Mouse (Mus musculus) liver, embryonic 11.5 days (tissue): ENCODE results near the gene Rab3ip. TPM values are rescaled to one million over a fixed set of nuclear protein-coding genes. Genes with fewer than 3 reads are reported as not detected.

Source experiments
- ATAC-seq: fragments of 200-750 bp; cut with Nextera tagmentation; replicated peaks from 2 replicates; pipeline ENCODE4 v1.8.0; 2017; ENCODE audit warnings: moderate number of reproducible peaks, mild to moderate bottlenecking, moderate TSS enrichment, moderate library complexity; ENCODE audit not compliant: low FRiP score
- DNase-seq: peaks from one replicate; pipeline ENCODE4 v3.0.0-alpha.2; 2017; ENCODE audit warnings: low spot score
- H3K27ac ChIP-seq: fragments of 300-500 bp; sonication (generic); 2 replicates; pipeline ENCODE4 v1.5.1; 2014; ENCODE audit warnings: mild to moderate bottlenecking, low read depth, low read length, control low read depth
- H3K27me3 ChIP-seq: fragments of 300-500 bp; sonication (generic); replicated peaks from 2 replicates; pipeline ENCODE4 v1.6.1; 2014; ENCODE audit warnings: low read length, mixed read lengths; ENCODE audit not compliant: control insufficient read depth, insufficient read depth
- H3K36me3 ChIP-seq: fragments of 300-500 bp; sonication (generic); 2 replicates; pipeline ENCODE4 v1.6.1; 2014; ENCODE audit warnings: mild to moderate bottlenecking, low read length, moderate library complexity, mixed read lengths; ENCODE audit not compliant: control insufficient read depth, insufficient read depth
- H3K4me1 ChIP-seq: fragments of 300-500 bp; sonication (generic); replicated peaks from 2 replicates; pipeline ENCODE4 v1.6.1; 2014; ENCODE audit warnings: low read length, mixed read lengths; ENCODE audit not compliant: control insufficient read depth, insufficient read depth
- H3K4me2 ChIP-seq: fragments of 300-500 bp; sonication (generic); 2 replicates; pipeline ENCODE4 v1.6.1; 2014; ENCODE audit warnings: mild to moderate bottlenecking, control low read depth, moderate library complexity
- H3K4me3 ChIP-seq: fragments of 300-500 bp; sonication (generic); 2 replicates; pipeline ENCODE4 v1.5.1; 2014; ENCODE audit warnings: low read depth, low read length, control low read depth
- H3K9ac ChIP-seq: fragments of 300-500 bp; sonication (generic); 2 replicates; pipeline ENCODE4 v1.6.1; 2014; ENCODE audit warnings: low read depth, low read length, control low read depth
- H3K9me3 ChIP-seq: fragments of 300-500 bp; sonication (generic); 2 replicates; pipeline ENCODE4 v1.6.1; 2016; ENCODE audit warnings: low read length, inconsistent platforms, mixed read lengths; ENCODE audit not compliant: control insufficient read depth
- WGBS: fragments of 180-500 bp; shearing (Covaris S2); extraction: QIAGEN DNeasy Blood & Tissue Kit; methylation state at CpG from one replicate; pipeline ENCODE4 v1.1.7; 2014; 5-methylcytosine and 5-hydroxymethylcytosine counted together
- polyA plus RNA-seq: library from polyadenylated mRNA; unstranded; fragments of >200 nt; fragmentation: Nextera tagmentation; extraction: Ambion mirVana; gene quantifications from 2 replicates; pipeline ENCODE4 v1.2.1, GENCODE M21; 2014

Rab3ip gene
- polyA plus RNA-seq, 1 experiment from 2014 or later, result 16.2 TPM

DNA sequence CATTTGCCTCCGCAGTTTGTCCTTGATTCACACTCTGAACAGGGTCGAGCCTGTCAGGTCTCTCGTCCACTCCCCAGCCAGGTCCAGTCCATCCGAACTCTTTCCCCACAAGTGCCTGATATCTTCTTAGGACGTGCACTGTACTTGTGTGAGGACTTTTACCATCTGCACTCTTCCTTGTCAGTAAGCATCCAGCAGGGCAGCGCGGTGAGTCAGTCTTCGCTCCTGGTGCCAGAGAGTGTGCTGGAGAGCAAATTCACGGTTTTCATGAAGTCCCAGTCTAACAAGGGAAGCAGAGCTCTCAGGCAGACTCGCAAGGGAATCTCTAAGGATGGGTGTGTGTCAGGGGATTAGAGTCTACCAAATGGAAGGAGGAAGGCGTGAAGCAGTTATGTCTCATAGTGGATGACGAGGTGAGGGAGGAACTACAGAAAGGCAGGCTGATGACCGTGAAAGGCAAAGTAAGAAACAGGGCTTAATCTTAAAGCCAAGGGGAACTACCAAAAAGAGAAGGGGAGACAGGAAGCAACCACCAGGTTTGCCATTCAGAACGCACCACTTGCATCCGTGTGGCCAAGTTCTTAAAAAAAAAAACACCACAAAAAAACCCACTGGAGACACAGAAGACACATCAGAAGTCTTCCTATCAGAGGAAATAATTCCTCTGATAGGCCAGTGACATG lies 18.9 kb downstream of the Rab3ip start:
- Histone ChIP-seq H3K4me1 (peaks cover 4% of the 10 kb centered on the region; the same call in 1 of the 2 replicates), H3K27me3 (no peaks in the 10 kb centered on the region), H3K4me3 (no peak overlapping the region), H3K4me2 (no peak overlapping the region), H3K9me3 (no peaks in the 10 kb centered on the region), H3K27ac (no peak overlapping the region), H3K36me3 (peaks cover 2% of the 10 kb centered on the region), H3K9ac (no peak overlapping the region)
- ATAC-seq (no peak), DNase-seq (no peak)
- 81% methylated on average over 15 of the region's 15 CpGs for WGBS

DNA sequence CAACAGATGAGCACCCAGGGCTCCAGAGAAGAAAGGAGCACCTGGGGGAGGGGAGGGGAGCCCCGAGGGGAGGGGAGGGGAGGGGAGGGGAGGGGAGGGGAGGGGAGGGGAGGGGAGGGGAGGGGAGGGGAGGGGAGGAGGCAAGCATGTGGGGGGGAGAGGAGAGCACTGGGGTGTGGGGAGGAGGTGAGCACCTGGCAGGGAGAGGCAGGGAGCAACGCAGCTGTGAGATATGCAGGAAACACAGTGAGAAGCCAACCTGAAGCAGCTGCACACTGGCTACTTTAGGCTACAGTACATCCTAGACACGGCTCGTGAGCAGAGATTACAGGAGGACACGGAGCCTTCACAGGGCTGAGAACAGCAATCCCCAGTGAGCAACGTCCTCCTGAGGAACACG lies 19.6 kb downstream of the Rab3ip start:
- Histone ChIP-seq H3K27me3 (no peaks in the 10 kb centered on the region), H3K4me1 (peaks cover 4% of the 10 kb centered on the region; the same call in 1 of the 2 replicates), H3K36me3 (peaks cover 2% of the 10 kb centered on the region; the same call in 1 of the 2 replicates), H3K9ac (no peak overlapping the region), H3K27ac (no peak overlapping the region), H3K4me2 (no peak overlapping the region), H3K4me3 (no peak overlapping the region), H3K9me3 (no peaks in the 10 kb centered on the region)
- ATAC-seq (no peak), DNase-seq (no peak)
- WGBS, result 80% methylated on average over 6 of the region's 7 CpGs

DNA sequence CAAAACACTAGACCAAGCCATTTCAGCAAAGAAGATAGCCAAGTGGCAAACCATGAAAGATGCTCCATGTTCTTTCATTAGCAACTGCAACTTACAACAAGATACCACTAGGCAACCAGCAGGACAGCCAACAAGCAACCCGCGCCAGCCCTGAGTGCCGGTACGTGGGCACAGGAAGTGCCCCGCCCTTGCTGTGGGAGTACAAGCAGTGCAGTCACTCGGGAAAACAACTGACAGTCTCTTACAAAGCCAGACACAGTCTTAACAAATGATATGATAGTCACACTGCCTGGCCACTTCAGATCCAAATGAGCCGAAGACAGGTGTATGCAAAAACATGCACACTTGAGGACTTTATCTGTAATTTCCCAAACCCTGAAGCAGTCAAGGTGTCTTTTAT lies 20.1 kb downstream of the Rab3ip start:
- ATAC-seq (no peak), DNase-seq (no peak)
- no peak overlapping the region for H3K4me3 ChIP-seq
- no peak overlapping the region for H3K27ac ChIP-seq
- no peaks in the 10 kb centered on the region for H3K9me3 ChIP-seq
- 61% methylated on average over 7 of the region's 7 CpGs for WGBS
- H3K36me3 ChIP-seq, result peaks cover 2% of the 10 kb centered on the region; the same call in 1 of the 2 replicates
- peaks cover 4% of the 10 kb centered on the region; the same call in 1 of the 2 replicates for H3K4me1 ChIP-seq
- H3K4me2 ChIP-seq, result no peak overlapping the region
- H3K9ac ChIP-seq, result no peak overlapping the region
- H3K27me3 ChIP-seq, result no peaks in the 10 kb centered on the region

DNA sequence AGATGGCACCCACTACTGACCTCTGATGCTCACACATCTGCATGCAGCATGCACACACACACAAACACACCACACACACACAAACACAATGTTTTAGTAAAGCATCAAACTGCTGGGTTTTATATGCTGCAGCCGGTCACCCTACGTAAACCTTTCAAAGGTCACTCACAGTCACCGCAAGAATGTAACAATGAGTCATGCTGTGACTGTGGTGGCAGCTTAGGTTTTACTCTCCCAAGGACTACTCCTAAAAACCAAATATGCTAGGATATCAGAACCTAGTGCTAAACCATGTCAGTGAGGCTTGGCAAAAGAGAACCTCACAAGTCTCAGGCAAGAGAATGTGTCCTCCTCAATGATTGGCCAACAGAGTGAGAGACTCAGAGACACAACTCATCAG lies 21.7 kb downstream of the Rab3ip start:
- no peaks in the 10 kb centered on the region for H3K27me3 ChIP-seq
- H3K4me3 ChIP-seq, result no peak overlapping the region
- no peak for DNase-seq
- ATAC-seq, result no peak
- H3K4me1 ChIP-seq, result peaks cover 4% of the 10 kb centered on the region; the same call in 1 of the 2 replicates
- no peak overlapping the region for H3K4me2 ChIP-seq
- 0 out of 2 replicates have a peak, but pooled peaks cover 4% of the 10 kb centered on the region for H3K36me3 ChIP-seq
- no peak overlapping the region for H3K9ac ChIP-seq
- H3K27ac ChIP-seq, result no peak overlapping the region
- H3K9me3 ChIP-seq, result no peaks in the 10 kb centered on the region
- 94% methylated on average over 3 of the region's 3 CpGs for WGBS

DNA sequence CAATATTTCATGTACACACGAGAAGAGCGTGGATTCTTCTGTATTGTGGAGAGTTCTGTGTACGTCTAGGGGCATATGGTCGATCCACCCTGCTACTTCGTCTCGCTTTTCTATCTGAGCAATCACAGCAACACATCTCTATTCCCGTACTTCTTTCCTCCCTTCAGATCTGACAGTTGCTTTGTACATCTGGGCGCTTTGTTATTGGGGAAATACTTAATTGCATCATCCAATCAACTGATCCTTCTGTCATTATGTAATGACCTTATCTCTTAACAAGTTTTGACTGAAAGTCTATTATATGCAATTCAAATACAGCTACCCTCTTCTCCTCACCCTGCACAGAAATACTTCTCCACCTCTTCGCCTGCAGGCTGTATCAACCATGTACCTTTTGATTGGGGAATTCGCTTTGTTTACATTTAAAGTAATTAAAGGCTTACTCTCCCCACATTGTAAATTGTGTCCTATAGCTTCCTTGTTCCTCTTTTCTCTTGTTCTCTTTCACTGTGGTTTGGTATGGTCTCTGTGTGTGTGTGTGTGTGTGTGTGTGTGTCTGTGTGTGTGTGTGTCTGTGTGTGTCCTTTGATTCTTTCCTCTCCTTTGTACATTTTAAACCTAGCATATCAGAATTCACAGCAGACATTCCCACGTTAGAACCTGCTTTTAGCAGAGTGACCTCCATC lies 24.0 kb downstream of the Rab3ip start:
- 0 out of 2 replicates have a peak, but pooled peaks cover 4% of the 10 kb centered on the region for H3K36me3 ChIP-seq
- 85% methylated on average over 11 of the region's 11 CpGs for WGBS
- no peak for DNase-seq

DNA sequence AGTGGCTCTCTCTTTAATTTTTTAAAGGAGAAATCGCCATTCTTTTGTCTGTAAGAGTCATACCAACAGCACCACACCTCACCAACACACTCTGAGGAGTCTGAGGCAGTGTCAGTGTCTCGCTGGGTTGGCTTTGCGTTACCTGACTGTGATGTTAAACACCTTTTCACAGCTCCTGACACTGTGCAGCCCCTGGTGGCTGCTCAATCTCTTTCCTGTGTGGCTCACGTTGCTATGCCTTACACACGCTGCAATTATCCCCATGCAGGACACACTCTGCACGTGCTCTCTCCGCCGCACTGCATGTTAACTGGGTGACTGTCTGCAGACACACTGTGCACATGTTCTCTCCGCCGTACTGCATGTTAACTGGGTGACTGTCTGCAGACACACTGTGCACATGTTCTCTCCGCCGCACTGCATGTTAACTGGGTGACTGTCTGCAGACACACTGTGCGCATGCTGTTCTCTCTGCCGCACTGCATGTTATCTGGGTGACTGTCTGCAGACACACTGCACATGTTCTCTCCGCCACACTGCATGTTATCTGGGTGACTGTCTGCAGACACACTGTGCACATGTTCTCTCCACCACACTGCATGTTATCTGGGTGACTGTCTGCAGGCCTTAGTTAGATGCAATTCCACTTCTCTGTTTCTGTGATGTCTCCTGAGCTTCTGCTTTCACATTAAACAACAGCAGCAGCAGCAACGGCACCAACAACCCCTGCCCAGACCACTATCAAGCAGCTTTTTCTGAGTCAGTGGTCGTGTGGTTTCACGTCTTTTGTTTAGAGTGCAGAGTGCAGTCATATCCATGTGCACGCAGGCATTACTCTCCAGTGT lies 26.7 kb downstream of the Rab3ip start:
- Histone ChIP-seq H3K27me3 (no peaks in the 10 kb centered on the region), H3K36me3 (peaks cover 7% of the 10 kb centered on the region; the same call in 1 of the 2 replicates), H3K9ac (no peak overlapping the region), H3K4me2 (no peak overlapping the region), H3K4me3 (no peak overlapping the region), H3K4me1 (no peaks in the 10 kb centered on the region), H3K27ac (no peak overlapping the region), H3K9me3 (no peaks in the 10 kb centered on the region)
- no peak for DNase-seq
- WGBS, result 90% methylated on average over 19 of the region's 19 CpGs
- no peak for ATAC-seq

More for the DNA sequence above, 24.0 kb downstream of the Rab3ip start:
- Histone ChIP-seq H3K9me3 (no peaks in the 10 kb centered on the region), H3K9ac (no peak overlapping the region), H3K27ac (no peak overlapping the region), H3K4me1 (peaks cover 4% of the 10 kb centered on the region; the same call in 1 of the 2 replicates), H3K4me3 (no peak overlapping the region), H3K4me2 (no peak overlapping the region), H3K27me3 (no peaks in the 10 kb centered on the region)
- ATAC-seq, result no peak

DNA sequence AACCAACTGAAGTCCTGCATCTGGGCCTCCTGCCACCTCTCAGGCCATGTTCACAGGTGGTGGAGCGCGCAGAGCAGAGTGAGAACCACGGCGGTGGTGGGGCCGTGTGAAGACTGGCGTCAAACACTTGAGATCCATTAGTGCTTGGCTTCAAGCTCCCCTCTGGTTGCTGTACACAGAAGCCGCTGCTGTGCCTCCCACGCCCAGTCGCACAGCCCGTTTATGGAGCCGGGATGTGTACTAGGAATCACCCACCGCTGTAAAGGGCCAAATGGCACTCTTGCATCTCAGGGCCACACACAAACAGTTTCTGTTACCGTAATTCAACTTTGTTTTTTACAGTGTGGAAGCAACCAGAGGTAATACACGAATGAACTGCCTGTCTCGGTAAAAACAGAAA lies 28.4 kb downstream of the Rab3ip start:
- WGBS, result 89% methylated on average over 15 of the region's 15 CpGs
- Histone ChIP-seq H3K4me2 (no peak overlapping the region), H3K27ac (no peak overlapping the region), H3K9me3 (no peaks in the 10 kb centered on the region), H3K27me3 (no peaks in the 10 kb centered on the region), H3K4me1 (no peaks in the 10 kb centered on the region), H3K9ac (no peak overlapping the region), H3K36me3 (peaks cover 7% of the 10 kb centered on the region; the same call in 1 of the 2 replicates), H3K4me3 (no peak overlapping the region)
- DNase-seq (no peak), ATAC-seq (no peak)

DNA sequence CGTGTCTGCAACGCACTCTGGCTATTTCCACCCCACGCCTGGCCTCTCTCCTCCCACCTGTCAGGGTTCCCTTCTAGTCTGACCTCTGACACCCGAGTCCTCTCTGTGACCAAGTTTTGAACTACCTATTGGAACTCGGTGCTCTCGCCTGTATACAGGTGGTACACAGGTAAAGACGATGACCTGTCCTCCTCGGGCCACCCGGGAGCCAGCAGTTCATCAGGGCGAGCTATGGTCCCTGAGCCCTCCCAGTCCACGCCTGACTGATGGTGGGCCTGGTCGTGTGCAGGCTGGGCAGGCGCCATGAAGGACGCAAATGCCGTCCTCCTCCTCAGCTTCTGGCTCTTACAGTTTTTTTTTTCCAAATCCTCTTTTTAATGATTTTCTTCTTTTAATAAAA lies 29.2 kb downstream of the Rab3ip start:
- Histone ChIP-seq H3K4me2 (no peak overlapping the region), H3K9ac (no peak overlapping the region), H3K27me3 (no peaks in the 10 kb centered on the region), H3K4me1 (no peaks in the 10 kb centered on the region), H3K9me3 (no peaks in the 10 kb centered on the region), H3K36me3 (peaks cover 7% of the 10 kb centered on the region; the same call in 1 of the 2 replicates), H3K27ac (no peak overlapping the region), H3K4me3 (no peak overlapping the region)
- DNase-seq (no peak), ATAC-seq (no peak)
- WGBS, result 89% methylated on average over 15 of the region's 15 CpGs
